Mouse (Mus musculus): ENCODE data around the gene Plekhg1.

DNA sequence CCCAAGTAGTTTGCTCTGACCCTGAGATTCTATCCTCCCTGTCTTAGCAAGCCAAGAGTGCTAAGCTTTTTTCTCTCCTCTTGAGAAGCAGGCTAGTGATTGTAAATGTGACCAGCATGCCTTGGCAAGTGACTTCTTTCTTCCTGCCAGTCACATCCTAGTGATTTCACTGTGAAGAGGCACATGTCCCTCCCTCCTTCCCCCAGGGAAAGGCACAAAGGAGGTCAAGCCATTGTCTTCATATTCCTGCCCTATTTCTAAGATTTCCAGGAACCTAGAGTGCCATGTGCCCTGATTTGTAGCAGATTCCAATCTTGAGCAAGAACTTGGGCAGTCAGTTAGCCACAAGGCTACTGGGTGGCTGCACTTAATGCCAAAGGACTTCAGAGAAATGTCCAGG is 191.7 kb downstream of the Plekhg1 start:
- TF ChIP-seq CTCF (IDR thresholded peaks at IDR 0.05) (no peak), EP300 (IDR thresholded peaks at IDR 0.05) (no peak)

Data from lung, postnatal 0 days (tissue).